Mouse (Mus musculus): ENCODE data around the gene Elmo1. TPM values are rescaled to one million over a fixed set of nuclear protein-coding genes. Genes with fewer than 3 reads are reported as not detected.

Elmo1 gene
- polyA plus RNA-seq, 1 experiment: 16.1 TPM

- TF ChIP-seq POLR2A (IDR thresholded peaks at IDR 0.05; ENCODE audit: insufficient read depth, low read length) (no peak), CTCF (IDR thresholded peaks at IDR 0.05; ENCODE audit: low read depth, low read length) (no peak), EP300 (IDR thresholded peaks at IDR 0.05; ENCODE audit: insufficient read depth, low read depth, low read length) (no peak)
- Histone ChIP-seq H3K9ac (ENCODE audit: low read depth, poor library complexity, severe bottlenecking) (no peak overlapping the region), H3K4me3 (ENCODE audit: low read depth, low read length) (no peak overlapping the region), H3K27me3 (ENCODE audit: control insufficient read depth, insufficient read depth, low read length, poor library complexity, severe bottlenecking) (no peaks in the 10 kb centered on the region), H3K4me1 (ENCODE audit: control insufficient read depth, insufficient read depth, low read length) (peaks cover 6% of the 10 kb centered on the region), H3K9me3 (replicated peaks; ENCODE audit: control insufficient read depth, insufficient read depth, low read length, poor library complexity, severe bottlenecking) (peaks cover 5% of the 10 kb centered on the region; the same call in 1 of the 2 replicates), H3K27ac (ENCODE audit: insufficient read depth, low read length) (no peak overlapping the region), H3K36me3 (ENCODE audit: control insufficient read depth, insufficient read depth, low read length, poor library complexity, severe bottlenecking) (no peaks in the 10 kb centered on the region)
Observed at GRCm38 (mm10) chr13:20130731-20131130, 40.3 kb downstream of the Elmo1 start.

- no peak overlapping the region for H3K9ac ChIP-seq (ENCODE audit: low read depth, poor library complexity, severe bottlenecking)
- no peaks in the 10 kb centered on the region for H3K36me3 ChIP-seq (ENCODE audit: control insufficient read depth, insufficient read depth, low read length, poor library complexity, severe bottlenecking)
- peaks cover 5% of the 10 kb centered on the region; the same call in 1 of the 2 replicates for H3K9me3 ChIP-seq (replicated peaks; ENCODE audit: control insufficient read depth, insufficient read depth, low read length, poor library complexity, severe bottlenecking)
- no peaks in the 10 kb centered on the region for H3K27me3 ChIP-seq (ENCODE audit: control insufficient read depth, insufficient read depth, low read length, poor library complexity, severe bottlenecking)
- no peak for TF ChIP-seq POLR2A (IDR thresholded peaks at IDR 0.05; ENCODE audit: insufficient read depth, low read length)
- no peak for TF ChIP-seq EP300 (IDR thresholded peaks at IDR 0.05; ENCODE audit: insufficient read depth, low read depth, low read length)
- TF ChIP-seq CTCF (IDR thresholded peaks at IDR 0.05; ENCODE audit: low read depth, low read length): no peak
- H3K27ac ChIP-seq (ENCODE audit: insufficient read depth, low read length): no peak overlapping the region
- H3K4me3 ChIP-seq (ENCODE audit: low read depth, low read length): no peak overlapping the region
- H3K4me1 ChIP-seq (ENCODE audit: control insufficient read depth, insufficient read depth, low read length): peaks cover 6% of the 10 kb centered on the region
Observed at GRCm38 (mm10) chr13:20131322-20131997, 41.1 kb downstream of the Elmo1 start.

- Histone ChIP-seq H3K27ac (ENCODE audit: insufficient read depth, low read length) (no peak overlapping the region), H3K4me1 (ENCODE audit: control insufficient read depth, insufficient read depth, low read length) (peaks cover 6% of the 10 kb centered on the region), H3K27me3 (ENCODE audit: control insufficient read depth, insufficient read depth, low read length, poor library complexity, severe bottlenecking) (no peaks in the 10 kb centered on the region), H3K36me3 (ENCODE audit: control insufficient read depth, insufficient read depth, low read length, poor library complexity, severe bottlenecking) (no peaks in the 10 kb centered on the region), H3K9ac (ENCODE audit: low read depth, poor library complexity, severe bottlenecking) (no peak overlapping the region), H3K9me3 (replicated peaks; ENCODE audit: control insufficient read depth, insufficient read depth, low read length, poor library complexity, severe bottlenecking) (peaks cover 5% of the 10 kb centered on the region; the same call in 1 of the 2 replicates), H3K4me3 (ENCODE audit: low read depth, low read length) (no peak overlapping the region)
- TF ChIP-seq EP300 (IDR thresholded peaks at IDR 0.05; ENCODE audit: insufficient read depth, low read depth, low read length) (no peak), POLR2A (IDR thresholded peaks at IDR 0.05; ENCODE audit: insufficient read depth, low read length) (no peak), CTCF (IDR thresholded peaks at IDR 0.05; ENCODE audit: low read depth, low read length) (no peak)
Observed at GRCm38 (mm10) chr13:20131998-20132371, 41.6 kb downstream of the Elmo1 start.

- TF ChIP-seq EP300 (IDR thresholded peaks at IDR 0.05; ENCODE audit: insufficient read depth, low read depth, low read length) (no peak), POLR2A (IDR thresholded peaks at IDR 0.05; ENCODE audit: insufficient read depth, low read length) (no peak), CTCF (IDR thresholded peaks at IDR 0.05; ENCODE audit: low read depth, low read length) (no peak)
Observed at GRCm38 (mm10) chr13:20133602-20134394, 43.4 kb downstream of the Elmo1 start.

DNA sequence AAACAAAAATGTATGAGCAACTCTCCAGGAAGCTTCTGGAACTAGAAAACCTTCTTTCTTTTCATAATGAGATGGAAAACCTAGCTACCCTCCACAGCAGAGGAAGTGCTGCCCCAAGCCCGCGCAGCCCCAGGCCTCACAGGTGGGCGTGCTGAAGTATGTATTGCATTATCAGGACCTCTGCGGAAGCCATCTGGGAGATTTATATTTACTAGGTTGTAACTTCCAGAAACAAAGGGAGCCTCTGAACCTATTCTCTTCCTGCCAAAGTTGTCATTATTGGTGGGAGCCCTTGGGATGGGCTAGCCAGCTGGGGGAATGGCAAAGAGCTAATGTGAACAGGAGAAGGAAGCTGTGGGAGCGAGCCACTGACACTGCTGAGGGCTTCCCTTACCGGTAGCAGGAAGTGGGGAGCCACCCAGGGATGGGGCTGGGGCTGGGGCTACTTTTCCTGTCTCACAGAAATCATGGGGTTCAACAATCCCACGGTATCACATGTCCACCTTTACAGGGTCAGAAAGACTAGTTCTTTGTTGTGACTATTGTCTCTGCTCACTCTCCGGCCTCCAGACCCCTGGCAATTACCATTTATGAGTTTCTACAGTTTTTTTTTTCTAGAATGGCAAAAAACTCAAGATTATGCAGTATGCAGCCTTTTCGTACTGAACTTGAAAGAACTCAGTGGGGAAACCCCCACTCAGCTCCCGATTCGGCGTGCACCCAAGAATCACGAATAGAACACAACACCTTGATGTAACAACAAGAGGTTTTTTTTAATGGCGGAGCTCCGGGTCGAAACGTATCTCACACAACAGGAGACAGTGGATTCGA is 44.2 kb downstream of the Elmo1 start:
- no peak for TF ChIP-seq CTCF (IDR thresholded peaks at IDR 0.05; ENCODE audit: low read depth, low read length)
- TF ChIP-seq EP300 (IDR thresholded peaks at IDR 0.05; ENCODE audit: insufficient read depth, low read depth, low read length): no peak
- TF ChIP-seq POLR2A (IDR thresholded peaks at IDR 0.05; ENCODE audit: insufficient read depth, low read length): no peak
- H3K9me3 ChIP-seq (replicated peaks; ENCODE audit: control insufficient read depth, insufficient read depth, low read length, poor library complexity, severe bottlenecking): peaks cover 5% of the 10 kb centered on the region; the same call in 1 of the 2 replicates
- H3K9ac ChIP-seq (ENCODE audit: low read depth, poor library complexity, severe bottlenecking): no peak overlapping the region
- peak overlapping the region; percentile 54 for H3K27ac ChIP-seq (ENCODE audit: insufficient read depth, low read length)
- no peaks in the 10 kb centered on the region for H3K27me3 ChIP-seq (ENCODE audit: control insufficient read depth, insufficient read depth, low read length, poor library complexity, severe bottlenecking)
- H3K36me3 ChIP-seq (ENCODE audit: control insufficient read depth, insufficient read depth, low read length, poor library complexity, severe bottlenecking): no peaks in the 10 kb centered on the region
- H3K4me1 ChIP-seq (ENCODE audit: control insufficient read depth, insufficient read depth, low read length): peaks cover 6% of the 10 kb centered on the region
- H3K4me3 ChIP-seq (ENCODE audit: low read depth, low read length): no peak overlapping the region

More at GRCm38 (mm10) chr13:20133602-20134394, 43.4 kb downstream of the Elmo1 start:
- H3K27me3 ChIP-seq (ENCODE audit: control insufficient read depth, insufficient read depth, low read length, poor library complexity, severe bottlenecking): no peaks in the 10 kb centered on the region
- peak overlapping the region; percentile 30 for H3K4me3 ChIP-seq (ENCODE audit: low read depth, low read length)
- H3K4me1 ChIP-seq (ENCODE audit: control insufficient read depth, insufficient read depth, low read length): peaks cover 6% of the 10 kb centered on the region
- H3K36me3 ChIP-seq (ENCODE audit: control insufficient read depth, insufficient read depth, low read length, poor library complexity, severe bottlenecking): no peaks in the 10 kb centered on the region
- peaks cover 5% of the 10 kb centered on the region; the same call in 1 of the 2 replicates for H3K9me3 ChIP-seq (replicated peaks; ENCODE audit: control insufficient read depth, insufficient read depth, low read length, poor library complexity, severe bottlenecking)
- peak overlapping the region; percentile 62 for H3K27ac ChIP-seq (ENCODE audit: insufficient read depth, low read length)
- H3K9ac ChIP-seq (ENCODE audit: low read depth, poor library complexity, severe bottlenecking): no peak overlapping the region

Data from ES-Bruce4 (cell line).